Mouse (Mus musculus) layer of hippocampus, adult 9-11 months (tissue): ENCODE data around the gene Taf12.

Experiments
- DNase-seq: peaks from one replicate; pipeline ENCODE4 v3.0.0; 2022

Gene Taf12

DNA sequence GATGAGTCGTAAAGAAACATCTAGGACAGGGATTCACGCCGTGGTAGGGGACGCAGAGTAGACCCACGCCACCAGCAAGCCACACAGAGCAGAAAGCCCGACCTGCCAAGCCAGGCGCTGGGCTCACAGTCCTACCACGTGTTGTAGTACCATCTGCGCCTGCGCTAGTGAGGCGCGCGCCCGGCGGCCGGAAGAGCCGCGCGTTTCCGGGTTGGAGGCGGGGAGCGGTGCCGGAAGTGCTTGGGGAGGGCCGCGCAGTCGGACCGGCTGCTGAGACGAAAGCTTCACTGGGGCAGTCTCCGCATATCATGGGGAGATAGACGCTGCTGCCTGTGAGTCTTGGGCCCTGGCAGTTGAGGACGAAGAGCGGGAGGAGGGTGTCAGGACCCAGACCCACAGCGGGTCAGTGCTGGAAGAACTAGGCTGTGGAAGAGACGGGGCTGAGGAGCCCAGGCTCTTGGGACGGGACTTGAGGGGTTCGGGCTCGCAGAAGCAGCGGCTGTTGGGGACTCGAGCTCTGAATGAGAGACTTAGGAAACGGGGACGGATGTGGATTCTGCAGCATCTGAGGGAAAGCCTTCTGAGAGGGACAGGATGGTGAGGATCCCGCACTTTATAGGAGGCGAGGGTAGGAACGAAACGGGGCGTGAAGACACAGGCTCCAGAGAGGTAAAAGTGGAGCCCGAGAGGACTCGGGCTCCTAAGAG lies at the start of gene Taf12:
Taf12 (plus strand) TSS at position 220 of the 707 bp plus-strand sequence.
- DNase-seq, result peak; percentile 94

GRCm38 (mm10) chr4:132230422-132230821 lies 43.8 kb upstream of the Taf12 start:
- DNase-seq, result no peak

GRCm38 (mm10) chr4:132234710-132235109 lies 39.5 kb upstream of the Taf12 start:
- DNase-seq, result no peak

DNA sequence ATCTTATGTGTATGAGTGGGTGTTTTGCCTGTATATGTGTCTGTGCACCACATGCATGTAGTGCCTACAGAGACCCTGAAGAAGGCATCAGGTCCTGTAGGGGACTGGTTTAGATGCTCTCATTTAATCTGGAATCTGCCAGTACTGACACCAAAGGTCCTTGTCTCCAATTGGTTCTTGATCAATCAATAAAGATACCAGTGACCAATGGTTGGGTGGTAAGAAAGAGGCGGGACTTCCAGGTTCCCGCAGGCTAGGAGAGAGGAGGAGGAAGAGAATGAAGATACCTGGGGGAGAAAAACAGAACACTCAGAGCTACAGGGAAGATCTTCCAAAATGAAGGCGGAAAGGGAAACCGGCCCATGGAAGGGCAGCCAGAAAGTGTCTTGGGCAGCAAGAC lies 35.8 kb upstream of the Taf12 start:
- no peak for DNase-seq

- no peak for DNase-seq
Observed at GRCm38 (mm10) chr4:132240367-132240766, 33.8 kb upstream of the Taf12 start.

DNA sequence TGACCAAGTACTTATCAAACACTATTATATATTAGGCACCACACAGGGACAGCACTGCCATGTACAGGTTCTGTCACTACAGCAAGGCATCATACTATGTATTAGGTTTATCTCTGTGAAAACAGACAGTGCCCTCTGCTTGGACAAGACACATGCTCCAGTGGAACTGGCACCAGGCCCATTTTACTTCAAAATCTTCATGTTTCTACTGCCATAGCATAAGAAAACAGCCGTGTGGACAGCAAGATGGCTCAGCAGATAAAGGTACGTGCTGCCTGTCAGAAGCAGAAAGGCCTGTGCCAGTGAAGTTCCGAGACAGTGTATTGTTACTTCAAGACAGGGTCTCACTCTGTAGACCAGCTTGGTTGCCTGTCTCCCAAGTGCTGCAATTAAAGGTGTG lies 33.0 kb upstream of the Taf12 start:
- DNase-seq, result no peak

DNA sequence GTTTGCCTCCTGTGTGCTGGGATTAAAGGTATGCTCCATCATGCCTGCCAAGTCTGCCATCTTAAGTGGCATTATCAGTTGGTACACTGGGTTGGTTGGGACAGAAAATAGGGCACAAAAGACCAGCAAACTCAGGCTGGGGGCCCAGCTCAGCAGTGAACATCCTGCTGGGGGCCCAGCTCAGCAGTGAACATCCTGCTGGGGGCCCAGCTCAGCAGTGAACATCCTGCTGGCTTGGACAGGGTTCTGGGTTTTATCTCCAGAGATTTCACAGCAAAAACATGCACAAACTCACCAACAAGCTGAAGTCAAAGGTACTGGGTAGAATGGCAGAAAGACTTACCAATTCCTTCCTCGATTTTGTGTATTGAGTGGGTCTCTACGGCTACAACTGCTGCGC lies 28.5 kb upstream of the Taf12 start:
- DNase-seq, result no peak

DNA sequence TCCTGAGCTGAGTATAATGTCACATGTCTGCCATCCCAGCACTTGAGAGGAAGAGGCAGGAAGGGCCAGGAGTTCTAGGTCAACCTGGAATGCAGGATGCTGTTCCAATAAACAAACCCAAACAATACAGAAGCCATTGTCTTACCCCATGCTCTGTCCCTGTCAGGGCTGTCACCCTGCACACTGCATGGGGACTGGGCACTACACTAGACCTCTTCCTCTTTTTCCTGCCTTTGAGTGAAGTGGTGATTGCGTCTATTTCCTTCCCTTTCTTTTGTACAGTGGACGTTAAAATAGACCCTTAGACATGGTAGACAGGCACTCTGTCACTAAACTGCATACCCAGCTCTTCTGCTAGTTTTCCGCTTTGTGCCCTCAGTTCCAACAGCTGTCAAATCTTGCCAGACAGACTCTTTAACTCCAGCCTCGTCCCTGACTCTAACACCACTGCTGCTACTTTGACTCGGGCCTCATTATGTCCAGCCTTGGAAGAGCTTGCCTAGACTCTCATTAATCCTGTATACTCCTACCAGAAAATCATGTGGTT lies 26.7 kb upstream of the Taf12 start:
- DNase-seq, result peak; percentile 43

- DNase-seq, result no peak
Observed at GRCm38 (mm10) chr4:132251596-132251995, 22.6 kb upstream of the Taf12 start.

GRCm38 (mm10) chr4:132253128-132253527 lies 21.0 kb upstream of the Taf12 start:
- no peak for DNase-seq

DNA sequence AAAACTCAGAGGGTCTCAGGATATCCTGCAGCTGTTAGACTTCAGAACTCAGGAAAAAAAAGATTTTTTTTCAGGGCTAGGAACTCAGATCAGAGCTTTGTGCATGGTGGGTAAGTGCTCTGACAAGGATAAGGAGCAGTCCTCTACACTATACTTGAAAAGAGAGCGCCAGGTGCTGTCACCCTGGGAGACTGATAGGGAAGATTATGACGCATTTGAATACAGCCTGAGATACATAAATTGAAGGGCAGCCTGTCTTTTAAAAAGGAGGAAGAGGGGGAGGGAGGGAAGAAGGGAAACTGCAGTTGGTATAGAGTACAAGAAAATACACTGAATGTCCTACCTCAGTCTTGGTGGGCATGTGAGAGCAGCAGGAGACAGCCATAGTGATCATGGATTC lies 20.6 kb upstream of the Taf12 start:
- no peak for DNase-seq

DNA sequence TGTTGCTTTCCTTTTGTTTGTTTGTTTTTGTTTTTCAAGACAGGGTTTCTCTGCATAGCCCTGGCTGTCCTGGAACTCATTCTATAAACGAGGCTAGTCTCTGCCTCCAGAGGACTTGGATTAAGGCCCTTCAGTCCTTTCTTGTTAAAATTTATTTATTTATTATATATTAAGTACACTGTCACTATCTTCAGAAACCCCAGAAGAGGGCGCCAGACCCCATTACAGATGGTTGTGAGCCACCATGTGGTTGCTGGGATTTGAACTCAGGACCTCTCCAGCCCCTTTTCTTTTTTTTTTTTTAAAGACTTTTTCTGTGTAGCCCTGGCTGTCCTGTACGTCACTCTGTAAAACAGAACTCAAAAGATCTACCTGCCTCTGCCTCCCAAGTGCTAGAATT lies 19.2 kb upstream of the Taf12 start:
- no peak for DNase-seq

DNA sequence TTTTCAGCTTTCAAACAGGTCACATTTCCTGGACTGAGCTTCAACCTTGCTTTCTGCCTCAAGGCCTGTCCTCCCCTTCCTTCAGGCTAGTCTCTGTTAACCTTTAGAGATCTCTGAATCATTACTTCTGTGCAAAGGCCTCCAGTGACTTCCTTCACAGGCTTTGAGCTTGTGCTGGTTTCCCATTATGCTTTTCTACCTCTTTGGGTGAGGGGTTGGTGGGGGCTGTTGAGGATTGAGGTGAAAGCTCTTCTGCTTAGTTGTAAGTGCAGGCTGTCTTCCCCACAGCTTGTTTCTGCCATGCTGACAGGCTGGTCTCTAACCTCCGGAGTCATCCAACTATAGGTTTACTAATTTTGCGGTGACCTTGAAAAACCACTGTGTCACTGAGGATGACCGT lies 17.8 kb upstream of the Taf12 start:
- DNase-seq, result no peak

GRCm38 (mm10) chr4:132259248-132259647 lies 14.9 kb upstream of the Taf12 start:
- no peak for DNase-seq

DNA sequence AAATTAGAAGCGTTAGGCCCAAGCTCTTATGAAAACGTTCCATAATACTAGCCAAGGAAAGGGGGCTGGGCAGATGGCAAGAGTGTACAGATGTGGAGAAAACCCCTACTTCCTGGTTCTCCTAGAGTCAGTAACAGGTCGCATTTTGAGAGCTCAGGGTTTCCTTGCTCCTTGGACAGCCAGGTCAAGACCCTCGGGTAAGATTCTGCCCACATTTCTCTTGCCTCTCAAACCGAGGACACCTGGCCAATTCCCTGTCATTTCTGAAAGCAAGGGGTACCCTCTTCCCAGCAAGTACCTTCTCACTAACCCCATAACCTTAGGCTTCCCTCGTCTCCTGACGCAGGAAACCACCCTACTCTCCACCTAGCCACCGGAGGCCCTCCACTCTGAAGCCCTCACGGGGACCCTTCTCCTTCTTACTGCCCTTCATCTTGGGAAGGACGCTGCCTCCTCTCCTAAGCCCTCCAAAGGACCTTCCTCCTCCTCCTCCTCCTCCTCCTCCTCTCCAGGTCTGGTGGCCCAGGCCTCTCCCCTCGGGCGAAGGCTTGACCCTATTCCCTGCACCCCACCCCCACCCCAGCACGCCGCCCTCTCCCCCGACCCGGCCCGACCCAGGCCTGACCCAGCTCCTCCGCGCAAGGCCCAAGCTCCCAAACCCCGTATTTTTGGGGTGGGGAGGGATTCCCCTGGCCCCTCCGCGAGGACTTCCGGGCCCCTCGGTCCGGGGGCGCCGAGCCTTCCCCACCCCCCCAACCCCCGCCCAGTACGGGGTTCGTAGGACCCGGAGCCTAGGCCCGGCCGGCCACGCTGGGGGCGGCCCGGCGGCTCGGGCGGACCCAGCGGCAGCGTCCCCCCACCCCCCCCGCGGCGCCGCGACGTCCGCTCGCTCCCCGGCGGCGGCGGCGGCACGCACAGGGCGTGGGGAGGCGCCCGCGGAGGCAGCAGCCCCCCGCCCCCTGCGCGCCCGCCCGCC lies 13.5 kb upstream of the Taf12 start:
- no peak for DNase-seq

GRCm38 (mm10) chr4:132261514-132262357 lies 12.4 kb upstream of the Taf12 start, which contains the start of gene Gmeb1:
Gene Gmeb1, minus strand, starts transcription at chr4:132261602.
- DNase-seq, result peak; percentile 75

DNA sequence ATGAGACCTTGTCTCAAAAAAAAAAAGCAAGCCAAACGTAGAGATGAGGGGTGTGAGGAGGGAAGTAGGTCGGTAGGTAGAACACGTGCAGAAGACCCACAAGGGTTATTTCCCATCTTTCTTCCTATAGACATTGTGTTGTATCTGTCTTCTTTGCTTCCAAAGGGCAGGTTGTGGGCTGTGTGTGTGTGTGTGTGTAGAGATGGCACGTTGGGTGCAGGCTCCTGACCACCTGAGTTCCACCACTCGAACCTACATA lies 11.9 kb upstream of the Taf12 start:
- no peak for DNase-seq

DNA sequence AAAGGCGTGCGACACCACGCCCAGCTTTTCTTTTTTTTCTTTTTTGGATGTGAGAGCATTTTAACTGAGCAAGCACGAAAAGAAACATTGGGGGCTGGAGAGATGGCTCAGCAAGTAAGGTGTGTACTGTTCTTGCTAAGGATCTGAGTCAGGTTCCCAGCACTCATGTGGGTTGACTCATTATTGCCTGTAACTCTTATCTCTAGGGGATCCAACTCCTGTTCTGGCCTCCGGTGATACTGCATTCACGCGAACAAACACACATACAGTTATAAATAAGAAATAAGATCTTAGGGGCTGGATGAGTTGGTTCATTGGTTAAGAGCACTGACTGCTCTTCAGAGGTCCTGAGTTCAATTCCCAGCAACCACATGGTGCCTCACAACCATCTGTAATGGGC lies 10.9 kb upstream of the Taf12 start:
- DNase-seq, result no peak

- peak; percentile 53 for DNase-seq
Observed at GRCm38 (mm10) chr4:132266835-132267349, 7.3 kb upstream of the Taf12 start.

GRCm38 (mm10) chr4:132268871-132269739 lies 5.1 kb upstream of the Taf12 start:
- DNase-seq, result no peak

GRCm38 (mm10) chr4:132269740-132270560 lies 4.2 kb upstream of the Taf12 start:
- peak; percentile 89 for DNase-seq
